Mouse (Mus musculus): Measurements from ENCODE around the gene Rasgef1b.

GRCm38 (mm10) chr5:99348257-99348849 is 380.5 kb downstream of the Rasgef1b start:
- TF ChIP-seq MAX (IDR thresholded peaks at IDR 0.05; ENCODE audit: low read depth) (no peak), CEBPB (IDR thresholded peaks at IDR 0.05; ENCODE audit: insufficient read depth, poor library complexity, severe bottlenecking) (no peak), POLR2A (IDR thresholded peaks at IDR 0.05; ENCODE audit: insufficient read length, low read depth) (no peak), TCF12 (IDR thresholded peaks at IDR 0.05; ENCODE audit: insufficient read depth, poor library complexity, severe bottlenecking) (no peak), POLR2AphosphoS2 (IDR thresholded peaks at IDR 0.05; ENCODE audit: insufficient read length, low read depth) (no peak), MYOG (IDR thresholded peaks at IDR 0.05; ENCODE audit: control insufficient read depth in 1 of 3, insufficient read depth in 1 of 3, insufficient read length in 2 of 3, low read depth in 2 of 3) (no peak), E2F4 (IDR thresholded peaks at IDR 0.05; ENCODE audit: insufficient read depth) (no peak), USF1 (IDR thresholded peaks at IDR 0.05; ENCODE audit: low read depth) (no peak), REST (IDR thresholded peaks at IDR 0.05; ENCODE audit: insufficient read depth, insufficient read length) (no peak), SRF (IDR thresholded peaks at IDR 0.05; ENCODE audit: control insufficient read depth, insufficient read length, low read depth) (no peak), MYOD1 (IDR thresholded peaks at IDR 0.05; ENCODE audit: control insufficient read depth in 1 of 3, insufficient read length in 2 of 3, low read depth in 2 of 3) (no peak), TCF3 (IDR thresholded peaks at IDR 0.05; ENCODE audit: insufficient read length, low read depth) (no peak)
